Mouse (Mus musculus) ovary, postnatal 10 days (tissue): ENCODE results near the gene Parp9.
"Not testable (repeated sequence)": the region's sequence is repeated elsewhere in the genome, so short reads cannot be mapped to it uniquely, and the experiment has no call there.

ENCODE experiments used
- DNase-seq: peaks from one replicate; pipeline ENCODE4 v3.0.0; 2022; ENCODE audit warnings: low spot score

The Parp9 gene

DNA sequence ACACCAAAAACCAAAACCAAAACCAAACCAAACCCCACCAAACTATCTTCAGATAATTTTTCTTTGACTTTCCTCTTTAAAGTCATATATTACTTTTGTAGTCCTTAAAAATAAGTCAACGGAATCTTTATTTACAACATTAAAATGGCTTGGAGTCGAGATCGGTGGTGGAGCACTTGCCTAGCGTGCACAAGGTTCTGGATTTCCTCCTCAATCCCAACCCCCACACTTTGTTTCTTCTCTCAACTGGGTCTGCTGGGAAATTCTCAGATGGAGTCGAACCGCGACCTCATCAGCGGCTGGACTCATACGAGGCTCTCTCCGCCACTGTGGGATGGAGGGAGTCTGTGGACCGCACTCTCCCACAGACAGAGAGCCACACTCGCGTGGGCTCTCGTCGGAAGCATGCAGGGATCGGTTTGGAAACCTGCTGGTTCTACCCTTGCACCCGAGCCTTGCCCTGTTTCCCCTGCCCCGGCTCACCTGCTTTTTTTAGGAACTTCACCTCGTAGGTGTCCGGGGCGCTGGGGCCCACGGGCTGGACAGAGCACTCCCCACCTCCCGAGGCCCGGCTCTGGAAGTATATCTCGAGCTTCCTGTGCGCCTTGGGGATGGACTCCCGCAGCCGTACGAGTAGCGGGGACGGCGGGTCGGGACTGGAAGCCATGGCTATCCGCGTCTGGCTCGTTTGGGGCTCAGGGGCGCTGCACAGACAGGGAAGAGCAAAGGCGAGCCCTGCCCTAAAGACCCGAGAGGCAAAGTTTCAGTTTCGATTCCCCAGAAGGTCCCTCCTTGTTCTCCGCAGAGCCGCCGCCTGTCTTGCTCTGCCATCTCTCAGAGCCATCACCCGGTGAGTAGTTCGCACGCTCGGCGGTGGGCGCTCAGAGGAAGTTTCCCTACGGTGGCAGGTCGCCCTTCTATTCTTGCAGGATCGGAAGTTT is at the start of gene Parp9, which contains the start of gene Dtx3l:
Gene Parp9, plus strand, starts transcription at position 260 of the 941 bp plus-strand sequence.
Gene Dtx3l, minus strand, starts transcription at position 941 of the 941 bp plus-strand sequence.
- peak; percentile 41 for DNase-seq

GRCm38 (mm10) chr16:35888910-35889309 is 49.4 kb upstream of the Parp9 start:
- DNase-seq, result no peak

DNA sequence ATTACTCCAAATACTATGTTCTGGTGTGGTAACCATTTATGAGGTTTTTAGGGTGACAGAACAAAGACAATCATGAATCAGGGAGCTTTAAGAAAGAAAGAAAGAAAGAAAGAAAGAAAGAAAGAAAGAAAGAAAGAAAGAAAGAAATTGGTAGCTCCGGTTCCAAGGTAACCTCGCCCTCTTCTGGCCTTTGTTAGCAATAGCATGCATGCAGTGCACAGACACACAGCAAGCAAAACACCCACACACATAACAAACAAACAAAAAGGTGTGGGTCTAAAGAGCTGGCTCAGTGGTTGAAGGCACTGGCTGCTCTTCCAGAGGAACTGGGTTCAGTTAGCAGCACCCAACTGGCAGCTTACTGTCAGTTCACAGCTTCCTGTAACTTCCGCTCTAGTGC is 47.6 kb upstream of the Parp9 start:
- DNase-seq, result no peak

GRCm38 (mm10) chr16:35891603-35892002 is 46.7 kb upstream of the Parp9 start:
- DNase-seq, result not testable (repeated sequence)

DNA sequence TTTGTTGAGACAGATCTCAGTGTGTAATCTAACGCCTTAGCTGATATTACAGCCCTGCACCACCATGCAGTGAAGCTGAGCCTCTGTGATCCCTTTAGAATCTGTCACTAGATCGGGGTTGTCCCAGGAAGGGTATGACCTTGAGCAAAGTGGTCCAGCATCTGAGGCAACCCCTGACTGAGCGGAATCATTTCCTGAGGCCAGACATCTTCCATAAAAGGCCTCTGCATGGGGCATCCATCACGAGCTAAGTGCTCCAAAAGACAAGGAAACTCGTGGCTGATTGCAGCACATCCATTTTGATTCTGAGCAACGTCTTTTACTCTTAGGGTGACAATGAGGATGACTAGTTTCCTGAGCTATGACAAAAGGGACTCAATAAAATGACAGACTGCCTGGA is 43.3 kb upstream of the Parp9 start:
- DNase-seq, result no peak

- DNase-seq, result no peak
Observed at GRCm38 (mm10) chr16:35900541-35900940, 37.7 kb upstream of the Parp9 start.

GRCm38 (mm10) chr16:35903014-35903640 is 35.1 kb upstream of the Parp9 start:
- DNase-seq, result no peak

DNA sequence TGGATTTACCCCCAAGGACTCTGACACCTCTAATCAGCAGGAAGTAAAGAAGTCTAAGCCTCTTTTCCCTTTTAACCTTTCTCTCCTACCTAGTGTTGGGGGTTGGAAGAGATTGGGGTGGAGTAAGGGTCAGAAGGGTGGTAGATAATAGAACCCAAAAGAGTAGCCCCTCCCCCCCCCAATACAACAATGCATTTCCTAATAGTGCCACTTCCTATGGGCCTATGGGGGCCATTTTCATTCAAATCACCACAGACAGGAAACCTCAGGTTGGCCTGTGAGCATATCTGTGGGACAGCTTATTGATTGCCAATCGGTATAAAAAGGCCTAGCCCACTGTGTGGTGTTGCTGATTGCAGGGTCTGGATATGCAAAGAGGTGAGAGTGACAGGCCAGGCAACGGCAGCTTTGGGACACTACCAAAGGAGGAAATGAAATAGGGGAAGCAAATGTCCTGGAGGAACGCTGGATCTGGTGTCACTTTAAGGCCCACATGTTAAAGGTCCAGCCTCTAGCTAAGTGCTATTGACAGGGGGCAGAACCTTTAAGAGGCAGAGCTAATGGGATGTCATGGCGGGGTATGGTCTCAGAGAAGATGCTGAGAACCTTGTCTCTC is 34.0 kb upstream of the Parp9 start:
- no peak for DNase-seq

DNA sequence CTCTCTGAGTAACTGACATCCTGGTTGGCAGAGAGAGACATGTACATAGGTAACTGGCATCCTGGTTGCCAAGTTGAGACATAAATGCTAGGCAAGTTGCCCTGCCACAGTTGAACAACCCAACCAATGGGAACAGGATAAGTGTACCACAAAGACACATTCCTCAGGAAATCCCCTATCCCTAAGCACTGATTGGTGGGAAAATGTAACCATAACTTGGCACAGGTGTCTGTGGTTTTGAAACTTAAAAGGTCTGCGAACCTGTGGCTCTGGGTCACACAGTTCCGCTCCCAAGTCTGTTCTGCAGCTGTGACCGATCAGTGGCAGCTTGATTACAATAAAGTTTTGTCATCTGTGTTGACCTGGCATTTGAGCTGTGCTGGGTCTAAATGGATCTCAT is 32.9 kb upstream of the Parp9 start:
- DNase-seq, result no peak

GRCm38 (mm10) chr16:35905819-35906485 is 32.3 kb upstream of the Parp9 start:
- DNase-seq, result no peak

DNA sequence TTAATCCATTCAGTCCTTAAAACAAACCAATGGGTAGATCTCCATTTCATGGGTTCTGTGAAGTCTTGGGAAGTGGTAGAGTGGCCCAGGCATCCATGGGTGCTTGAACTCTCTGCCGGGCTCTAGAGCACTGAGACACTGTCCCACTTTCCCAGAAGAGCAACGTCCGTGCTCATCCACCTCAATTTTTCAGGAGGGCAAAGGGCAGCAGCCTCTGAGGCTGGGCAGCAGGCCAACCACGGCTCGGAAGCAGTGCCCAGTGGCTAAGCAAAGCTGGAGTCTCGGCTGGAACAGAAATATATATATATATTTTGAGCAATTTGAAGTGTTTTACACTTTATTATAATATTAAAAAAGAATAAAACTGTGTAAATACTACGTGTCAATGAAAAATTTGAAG is 31.4 kb upstream of the Parp9 start:
- no peak for DNase-seq

DNA sequence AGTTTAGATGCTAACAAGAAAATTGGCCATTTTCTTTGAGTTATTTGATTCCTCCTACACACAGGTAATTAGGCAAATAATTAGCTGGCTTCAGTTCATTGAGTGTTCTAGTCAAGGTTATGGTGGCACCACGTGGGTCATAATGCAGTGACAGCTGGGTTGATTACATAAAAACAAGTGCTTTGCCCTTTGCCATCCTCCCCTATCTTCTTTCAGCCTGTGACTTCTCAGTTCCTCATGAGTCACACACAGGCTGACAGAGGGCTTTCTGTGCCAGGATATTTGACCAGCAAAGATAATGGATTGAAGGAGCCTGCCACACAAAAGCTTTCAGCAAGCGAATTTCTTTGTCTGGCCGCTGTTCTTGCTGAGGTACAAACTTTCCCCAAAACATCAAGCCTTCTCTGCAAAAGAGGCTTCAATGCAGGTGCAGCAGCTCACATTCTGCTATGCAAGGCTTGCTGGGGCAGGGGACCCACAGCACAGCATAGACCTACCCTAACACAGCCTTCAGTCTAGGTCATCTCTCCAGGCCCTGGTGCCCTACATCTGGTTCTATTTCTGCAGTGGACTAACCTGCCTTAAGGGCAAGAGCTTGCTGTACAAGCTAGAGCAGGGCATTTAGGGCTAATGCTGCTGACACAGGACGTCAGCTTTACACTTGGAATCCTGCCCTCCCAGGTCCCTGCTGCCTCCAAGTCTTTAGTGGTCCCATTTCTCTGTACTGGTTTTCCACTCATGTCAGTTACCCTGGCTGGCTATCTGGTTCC is 30.7 kb upstream of the Parp9 start:
- no peak for DNase-seq

DNA sequence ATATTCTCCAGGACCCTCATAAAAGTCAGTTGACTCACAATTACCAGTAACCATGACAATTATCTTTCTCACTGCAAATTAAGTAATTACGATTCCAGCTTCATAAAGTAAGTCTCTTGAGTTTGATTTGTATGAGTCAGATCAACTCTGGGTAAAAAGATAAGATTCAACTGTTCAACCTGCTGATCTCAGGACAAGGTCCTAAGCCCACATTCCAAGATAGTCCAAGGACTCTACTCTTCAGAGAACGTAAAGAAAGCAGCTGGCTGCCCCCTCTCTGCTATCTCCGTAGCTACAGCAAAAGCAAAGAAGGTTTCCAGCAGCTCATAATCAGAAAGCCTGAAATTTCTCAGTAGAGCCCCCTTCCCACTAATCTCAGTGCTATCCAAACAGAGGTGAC is 26.8 kb upstream of the Parp9 start:
- DNase-seq, result no peak

DNA sequence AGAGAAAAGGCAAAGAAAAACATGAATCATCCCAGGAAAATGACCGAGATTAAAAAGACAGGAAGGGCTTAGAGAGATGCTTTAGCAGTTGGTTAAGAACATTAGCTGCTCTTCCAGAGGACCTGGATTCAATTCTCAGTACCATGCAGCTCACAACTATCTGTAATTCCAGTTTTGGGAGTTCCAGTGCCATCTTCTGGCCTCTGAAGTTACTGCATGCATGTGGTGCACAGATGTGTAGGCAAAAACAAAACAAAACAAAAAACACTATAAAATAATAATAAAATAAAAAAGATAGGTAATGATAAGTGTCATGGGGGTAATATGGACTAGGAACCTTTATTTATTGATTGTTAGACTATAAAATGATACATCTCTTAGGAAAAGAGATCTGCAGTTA is 24.7 kb upstream of the Parp9 start:
- DNase-seq, result no peak

DNA sequence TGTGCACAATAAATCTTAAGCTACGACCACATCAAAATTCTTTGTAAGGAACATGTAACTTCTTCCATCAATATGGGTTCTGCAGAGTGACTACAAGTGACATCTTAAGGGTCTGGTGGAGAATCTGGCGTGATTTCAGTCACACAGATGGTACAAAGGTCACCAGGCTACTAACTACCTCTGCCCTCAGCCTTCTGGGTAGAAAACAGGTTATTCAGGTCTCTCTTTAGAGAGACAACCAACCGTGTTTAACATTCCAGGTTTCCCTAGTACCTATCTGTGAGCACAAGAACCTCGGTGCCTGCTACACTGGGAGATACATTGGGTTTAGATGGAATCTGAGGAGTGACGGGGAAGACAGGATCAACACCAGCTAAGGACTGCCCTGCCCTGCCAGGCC is 24.0 kb upstream of the Parp9 start:
- no peak for DNase-seq

- DNase-seq, result no peak
Observed at GRCm38 (mm10) chr16:35918721-35919543, 19.3 kb upstream of the Parp9 start.

DNA sequence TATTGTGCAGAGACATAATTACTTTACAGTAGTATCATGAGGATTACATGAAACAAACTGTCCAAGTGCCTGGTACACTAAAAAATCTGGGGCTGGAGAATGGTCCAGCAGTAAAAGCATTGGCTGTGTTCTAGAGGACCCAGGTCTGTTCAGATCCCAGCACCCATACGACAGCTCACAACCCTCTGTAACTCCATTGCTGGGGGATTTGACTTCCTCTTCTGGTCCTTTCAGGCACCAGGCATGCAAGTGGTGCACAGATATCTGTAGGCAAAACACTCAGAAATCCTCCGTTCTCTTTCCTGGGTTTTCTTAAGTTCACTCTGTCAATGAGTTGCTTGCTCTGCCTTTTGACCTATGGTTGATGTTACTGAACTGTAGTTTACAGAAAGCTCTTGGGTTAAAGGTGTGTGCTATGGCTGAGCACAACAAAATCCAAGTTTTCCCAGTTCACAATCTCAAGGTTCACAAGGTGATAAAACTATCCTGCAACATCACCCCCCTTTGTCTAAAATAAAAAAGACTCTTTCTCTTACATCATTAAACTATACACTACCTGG is 16.5 kb upstream of the Parp9 start:
- DNase-seq, result no peak

DNA sequence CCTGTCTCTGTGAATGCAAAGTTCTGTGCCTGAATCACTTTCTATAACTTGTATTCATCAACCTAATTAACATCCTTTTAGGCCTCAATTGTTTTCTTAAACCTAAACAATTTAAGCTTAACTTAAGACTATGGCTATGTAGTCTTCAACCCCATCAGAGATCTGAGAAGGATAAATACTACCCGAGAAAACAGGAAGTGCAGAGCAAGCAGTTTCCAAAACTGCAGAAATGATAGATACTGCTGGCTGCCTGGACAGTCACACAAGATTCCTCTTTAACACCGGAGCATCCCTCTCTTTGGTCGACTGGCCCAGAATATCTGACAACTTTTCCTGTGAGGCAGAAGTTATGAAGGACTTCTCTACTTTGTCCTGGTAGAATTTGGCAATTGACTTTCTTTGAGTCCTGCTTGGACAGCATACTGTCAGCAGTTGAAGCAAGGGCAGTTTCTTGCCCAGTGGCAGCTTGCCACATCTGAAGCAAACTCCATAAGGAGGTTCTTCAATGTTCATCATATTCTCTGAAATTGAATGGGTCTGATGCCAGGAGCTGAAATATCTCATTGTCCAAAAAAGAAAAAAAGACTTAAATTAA is 15.9 kb upstream of the Parp9 start:
- DNase-seq, result no peak

DNA sequence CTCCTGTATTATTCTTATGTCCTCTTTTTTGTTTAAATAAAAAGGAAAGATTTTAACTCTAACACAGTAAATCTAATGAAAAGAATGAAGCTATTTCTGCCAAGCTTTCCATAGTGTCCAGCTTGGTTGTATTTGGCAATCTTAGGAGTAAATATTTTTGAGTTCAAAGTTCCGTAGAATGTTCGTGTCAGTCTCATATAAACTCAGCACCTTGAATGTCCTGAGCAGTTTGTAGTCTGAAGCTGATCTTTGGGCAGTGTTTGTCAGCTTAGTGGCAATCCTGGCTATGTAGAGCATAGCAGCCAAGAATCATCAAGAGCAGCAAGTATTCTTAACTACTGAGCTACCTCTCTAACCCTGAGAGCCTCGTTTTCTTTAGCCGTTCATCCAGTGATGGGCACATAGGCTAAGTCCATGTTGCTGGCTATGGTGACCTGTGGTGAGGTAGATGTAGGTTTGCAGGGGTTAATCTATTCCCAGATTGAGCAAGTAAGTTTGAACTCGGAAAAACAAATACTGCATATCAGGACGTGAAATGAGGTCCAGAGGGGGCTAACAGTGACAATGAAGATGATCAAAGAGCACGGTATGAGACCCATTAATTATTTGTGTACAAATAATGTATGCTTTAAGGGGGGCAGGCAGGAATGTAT is 14.6 kb upstream of the Parp9 start:
- DNase-seq, result no peak
